Mouse (Mus musculus): ENCODE measurements around the gene Stpg1.

- TF ChIP-seq MYOG (IDR thresholded peaks at IDR 0.05; ENCODE audit: control insufficient read depth in 1 of 3, insufficient read depth in 1 of 3, insufficient read length in 2 of 3, low read depth in 2 of 3) = no peak
- TF ChIP-seq CEBPB (IDR thresholded peaks at IDR 0.05; ENCODE audit: insufficient read depth, poor library complexity, severe bottlenecking) = no peak
- TF ChIP-seq SRF (IDR thresholded peaks at IDR 0.05; ENCODE audit: control insufficient read depth, insufficient read length, low read depth) = no peak
- TF ChIP-seq POLR2AphosphoS2 (IDR thresholded peaks at IDR 0.05; ENCODE audit: insufficient read length, low read depth) = no peak
- no peak for TF ChIP-seq POLR2A (IDR thresholded peaks at IDR 0.05; ENCODE audit: insufficient read length, low read depth)
- TF ChIP-seq MYOD1 (IDR thresholded peaks at IDR 0.05; ENCODE audit: control insufficient read depth in 1 of 3, insufficient read length in 2 of 3, low read depth in 2 of 3) = no peak
- TF ChIP-seq USF1 (IDR thresholded peaks at IDR 0.05; ENCODE audit: low read depth) = no peak
- TF ChIP-seq TCF12 (IDR thresholded peaks at IDR 0.05; ENCODE audit: insufficient read depth, poor library complexity, severe bottlenecking) = no peak
- no peak for TF ChIP-seq TCF3 (IDR thresholded peaks at IDR 0.05; ENCODE audit: insufficient read length, low read depth)
- no peak for TF ChIP-seq MAX (IDR thresholded peaks at IDR 0.05; ENCODE audit: low read depth)
Observed at GRCm38 (mm10) chr4:135526039-135526710, 31.6 kb downstream of the Stpg1 start.
